Mouse (Mus musculus) T-helper 1 cell (primary cell): ENCODE data around the gene Naglu.
"Not testable (repeated sequence)": the region's sequence is repeated elsewhere in the genome, so short reads cannot be mapped to it uniquely, and the experiment has no call there.

Experiments
- in situ Hi-C: fragments of 300-600 bp; cut with MboI, MseI; formaldehyde crosslinking; loops from one replicate; pipeline ENCODE4 v1.15.1; 2025; ENCODE audit warnings: high pct_unique_total_duplicates

Gene Naglu

GRCm38 (mm10) chr11:101119761-101120544 is 50.1 kb downstream of the Naglu start, which contains the start of the genes Retreg3 and Tubg1:
Retreg3 (minus strand) TSS chr11:101119893.
Tubg1 (plus strand) TSS chr11:101119938.
- in situ Hi-C loops, result no loop called here

GRCm38 (mm10) chr11:101120545-101121188 is 50.9 kb downstream of the Naglu start:
- in situ Hi-C loops, result no loop called here

- in situ Hi-C loops, result not testable (repeated sequence)
Observed at GRCm38 (mm10) chr11:101124494-101124893, 54.7 kb downstream of the Naglu start.

GRCm38 (mm10) chr11:101125008-101125407 is 55.2 kb downstream of the Naglu start:
- in situ Hi-C loops, result not testable (repeated sequence)

GRCm38 (mm10) chr11:101127075-101127474 is 57.3 kb downstream of the Naglu start:
- in situ Hi-C loops, result no loop called here
